Mouse (Mus musculus): ENCODE data around the gene Ssbp2. TPM values are rescaled to one million over a fixed set of nuclear protein-coding genes. Genes with fewer than 3 reads are reported as not detected.

Gene Ssbp2
- polyA plus RNA-seq, 1 experiment from 2014 or later: 191 TPM

DNA sequence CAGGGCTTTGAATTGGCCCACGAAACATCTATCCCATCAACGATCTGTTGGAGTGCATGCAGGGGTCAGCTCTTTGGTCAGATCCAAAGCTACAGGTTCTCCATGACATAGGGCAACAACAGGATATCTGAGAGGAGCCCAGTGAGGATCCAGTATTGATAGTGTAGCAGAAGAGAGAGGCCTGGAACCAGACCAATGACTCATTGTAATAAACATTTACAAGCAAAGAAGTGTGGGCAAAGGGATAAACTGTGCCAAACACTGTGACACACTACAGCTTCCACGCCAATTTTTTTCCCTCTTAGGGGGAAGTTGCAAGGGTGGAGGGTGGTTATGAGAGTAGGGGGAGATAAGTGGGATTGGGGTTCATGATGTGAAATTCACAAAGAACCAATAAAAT is 264.1 kb downstream of the Ssbp2 start:
- H3K9ac ChIP-seq: no peak overlapping the region
- no peak overlapping the region for H3K4me2 ChIP-seq
- no peak overlapping the region for H3K4me3 ChIP-seq (replicated peaks)
- H3K27ac ChIP-seq: no peak overlapping the region
- H3K4me1 ChIP-seq: no peaks in the 10 kb centered on the region
- ATAC-seq (ENCODE audit: low FRiP score): no peak
- no peaks in the 10 kb centered on the region for H3K27me3 ChIP-seq
- no peaks in the 10 kb centered on the region for H3K9me3 ChIP-seq
- WGBS: 90% methylated on average over 3 of the region's 3 CpGs
- no peaks in the 10 kb centered on the region for H3K36me3 ChIP-seq (replicated peaks)

DNA sequence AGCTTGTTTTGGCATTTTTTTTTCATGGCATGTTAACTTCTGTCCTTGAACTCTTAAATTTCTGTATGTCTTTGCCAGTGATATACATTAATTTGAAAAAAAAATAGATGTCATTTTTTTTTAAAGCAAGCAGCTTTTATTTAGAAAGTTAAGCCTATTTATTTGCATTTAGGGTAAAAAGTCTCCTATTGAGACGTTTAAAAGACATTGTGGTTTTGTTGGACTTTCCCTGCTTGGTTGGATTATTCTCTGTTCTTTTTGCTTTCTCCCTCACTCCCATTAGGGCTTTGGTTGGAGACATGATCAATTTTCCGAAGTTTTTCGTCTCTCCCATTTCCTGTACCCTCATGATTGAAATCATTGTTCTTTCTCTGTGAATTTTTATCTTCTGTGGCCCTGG is 265.0 kb downstream of the Ssbp2 start:
- H3K4me1 ChIP-seq: no peaks in the 10 kb centered on the region
- 71% methylated on average over 3 of the region's 3 CpGs for WGBS

DNA sequence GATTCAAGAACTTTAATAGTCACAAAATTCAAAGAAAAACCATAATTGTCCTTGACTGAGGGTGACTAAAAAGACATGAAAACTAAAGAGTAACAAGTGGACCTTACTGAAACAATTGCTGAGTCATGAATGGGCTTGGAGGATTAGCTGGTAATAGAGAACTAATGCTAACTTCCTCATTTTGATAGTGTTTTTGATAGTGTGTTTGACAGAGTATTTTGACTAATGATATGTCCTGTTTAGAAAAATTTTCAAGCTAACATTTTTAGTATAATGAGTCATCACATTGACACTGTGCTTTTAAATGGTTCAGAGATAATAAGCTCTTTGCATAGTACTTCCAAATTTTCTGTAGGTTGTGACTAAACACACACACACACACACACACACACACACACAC is 267.8 kb downstream of the Ssbp2 start:
- Histone ChIP-seq H3K4me3 (replicated peaks) (no peak overlapping the region), H3K27me3 (no peaks in the 10 kb centered on the region), H3K4me2 (no peak overlapping the region), H3K36me3 (replicated peaks) (no peaks in the 10 kb centered on the region), H3K9me3 (no peaks in the 10 kb centered on the region), H3K9ac (no peak overlapping the region), H3K4me1 (no peaks in the 10 kb centered on the region), H3K27ac (no peak overlapping the region)
- no peak for ATAC-seq (ENCODE audit: low FRiP score)

More for the DNA sequence above, 265.0 kb downstream of the Ssbp2 start:
- H3K36me3 ChIP-seq (replicated peaks): no peaks in the 10 kb centered on the region
- no peaks in the 10 kb centered on the region for H3K9me3 ChIP-seq
- ATAC-seq (ENCODE audit: low FRiP score): no peak
- H3K9ac ChIP-seq: no peak overlapping the region
- no peak overlapping the region for H3K4me2 ChIP-seq
- no peaks in the 10 kb centered on the region for H3K27me3 ChIP-seq
- H3K4me3 ChIP-seq (replicated peaks): no peak overlapping the region
- H3K27ac ChIP-seq: no peak overlapping the region

- Histone ChIP-seq H3K36me3 (replicated peaks) (no peaks in the 10 kb centered on the region), H3K4me1 (peaks cover 9% of the 10 kb centered on the region), H3K4me2 (no peak overlapping the region), H3K4me3 (replicated peaks) (no peak overlapping the region), H3K27me3 (peaks cover 18% of the 10 kb centered on the region), H3K27ac (no peak overlapping the region), H3K9me3 (no peaks in the 10 kb centered on the region), H3K9ac (no peak overlapping the region)
- 85% methylated on average over 1 of the region's 1 CpGs for WGBS
- no peak for ATAC-seq (ENCODE audit: low FRiP score)
Measured at GRCm38 (mm10) chr13:91737191-91737590, 277.1 kb downstream of the Ssbp2 start.

GRCm38 (mm10) chr13:91740851-91741250 is 280.8 kb downstream of the Ssbp2 start:
- Histone ChIP-seq H3K9me3 (no peaks in the 10 kb centered on the region), H3K9ac (no peak overlapping the region), H3K4me3 (replicated peaks) (peak overlapping the region; percentile 42), H3K36me3 (replicated peaks) (no peaks in the 10 kb centered on the region), H3K27me3 (peaks cover 20% of the 10 kb centered on the region), H3K4me1 (peaks cover 9% of the 10 kb centered on the region), H3K4me2 (peak overlapping the region; percentile 81), H3K27ac (no peak overlapping the region)
- 75% methylated on average over 6 of the region's 6 CpGs for WGBS
- no peak for ATAC-seq (ENCODE audit: low FRiP score)

DNA sequence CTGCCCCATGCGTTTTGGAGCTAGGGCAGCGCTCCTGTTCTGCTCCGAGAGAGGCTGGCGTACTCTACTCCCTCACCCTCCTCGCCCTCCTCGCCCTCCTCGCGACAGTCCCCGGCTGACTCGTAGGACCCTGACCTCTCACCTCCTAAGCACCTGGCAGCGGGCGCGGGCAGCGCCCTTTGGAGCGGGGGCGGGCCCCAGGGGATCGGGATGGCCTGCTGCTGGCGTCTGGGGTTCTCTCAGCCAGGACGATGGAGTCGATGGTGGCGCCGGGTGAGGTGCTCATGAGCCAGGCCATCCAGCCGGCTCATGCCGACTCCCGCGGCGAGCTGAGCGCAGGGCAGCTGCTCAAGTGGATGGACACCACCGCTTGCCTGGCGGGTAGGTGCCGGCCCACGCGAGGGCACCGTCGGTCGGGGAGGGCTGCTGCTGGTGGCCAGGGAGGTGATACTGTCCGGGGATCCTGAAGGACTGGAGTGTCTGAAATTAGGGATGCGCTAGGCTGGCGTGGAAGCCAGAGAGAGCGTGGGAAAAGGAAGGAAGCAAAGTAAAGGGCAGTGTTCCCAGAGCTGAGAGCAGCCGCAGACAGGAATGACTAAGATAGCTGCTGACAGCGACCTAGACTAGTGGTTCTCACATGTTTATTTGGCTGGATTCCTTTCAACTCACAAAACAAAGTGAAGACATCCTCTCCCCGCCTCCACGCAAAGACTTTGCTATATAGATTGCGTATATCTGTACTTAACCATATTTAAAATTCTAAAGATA is 281.4 kb downstream of the Ssbp2 start, which contains the start of gene Acot12:
Gene Acot12, plus strand, starts transcription at position 233 of the 768 bp plus-strand sequence.
- ATAC-seq (ENCODE audit: low FRiP score): peak; percentile 74; the same call in 1 of the 2 replicates
- Histone ChIP-seq H3K9me3 (no peaks in the 10 kb centered on the region), H3K27ac (no peak within 1 kb of the TSS), H3K4me2 (peak within 1 kb of the TSS; percentile 81), H3K4me1 (peaks cover 9% of the 10 kb centered on the region), H3K4me3 (replicated peaks) (peak within 1 kb of the TSS; percentile 42), H3K9ac (peak within 1 kb of the TSS; percentile 61), H3K36me3 (replicated peaks) (no peaks in the 10 kb centered on the region), H3K27me3 (peaks cover 20% of the 10 kb centered on the region)
- WGBS: 9% methylated on average over 45 of the region's 45 CpGs

DNA sequence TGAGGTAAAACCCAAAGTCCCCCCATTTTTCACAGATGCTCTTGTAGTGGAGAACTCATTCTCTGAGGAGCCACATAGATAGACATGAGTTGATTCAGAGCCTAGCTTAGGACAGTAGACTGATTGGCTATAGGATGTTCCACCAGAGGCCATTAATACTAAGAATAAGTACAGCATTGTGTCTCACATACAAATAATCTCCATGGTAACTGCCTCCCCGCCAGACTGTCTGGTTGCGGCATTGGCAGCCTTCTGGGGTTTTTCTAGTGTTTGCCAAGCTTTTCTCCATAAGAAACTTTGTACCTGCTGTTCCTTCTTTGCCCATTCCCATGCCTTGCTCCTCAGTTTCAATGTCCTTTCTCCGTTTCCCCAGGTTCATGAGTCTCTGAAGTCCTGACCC is 283.1 kb downstream of the Ssbp2 start:
- Histone ChIP-seq H3K4me2 (no peak overlapping the region), H3K27ac (no peak overlapping the region), H3K9ac (no peak overlapping the region), H3K4me3 (replicated peaks) (no peak overlapping the region), H3K9me3 (no peaks in the 10 kb centered on the region), H3K27me3 (peaks cover 20% of the 10 kb centered on the region), H3K36me3 (replicated peaks) (no peaks in the 10 kb centered on the region), H3K4me1 (peaks cover 9% of the 10 kb centered on the region)
- ATAC-seq (ENCODE audit: low FRiP score): no peak
- 89% methylated on average over 3 of the region's 3 CpGs for WGBS

DNA sequence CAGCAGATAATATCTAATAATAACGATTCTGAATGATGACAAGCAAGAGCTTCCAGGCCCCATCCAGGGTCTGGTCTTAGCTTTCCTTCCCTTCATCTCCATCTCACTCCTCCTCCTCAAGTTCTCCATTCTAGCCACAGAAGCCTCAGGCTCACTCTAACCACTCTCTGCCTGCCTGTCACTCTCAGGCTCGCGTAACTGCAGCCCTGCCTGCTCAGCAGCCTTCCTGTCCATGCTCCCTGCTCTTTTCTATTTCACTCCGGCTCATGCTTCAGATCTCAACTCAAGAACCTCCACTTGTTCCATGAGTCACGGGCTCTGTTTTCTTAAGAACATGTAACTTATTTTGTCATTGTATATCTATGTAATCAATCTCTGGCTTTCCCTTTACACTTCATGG is 286.4 kb downstream of the Ssbp2 start:
- Histone ChIP-seq H3K4me2 (no peak overlapping the region), H3K4me1 (peaks cover 4% of the 10 kb centered on the region; the same call in 1 of the 2 replicates), H3K9ac (no peak overlapping the region), H3K27ac (no peak overlapping the region), H3K9me3 (no peaks in the 10 kb centered on the region), H3K27me3 (peaks cover 8% of the 10 kb centered on the region), H3K36me3 (replicated peaks) (no peaks in the 10 kb centered on the region), H3K4me3 (replicated peaks) (no peak overlapping the region)
- no peak for ATAC-seq (ENCODE audit: low FRiP score)
- 92% methylated on average over 5 of the region's 5 CpGs for WGBS

- Histone ChIP-seq H3K27ac (no peak overlapping the region), H3K4me3 (replicated peaks) (no peak overlapping the region), H3K36me3 (replicated peaks) (no peaks in the 10 kb centered on the region), H3K4me1 (no peaks in the 10 kb centered on the region), H3K4me2 (no peak overlapping the region), H3K27me3 (no peaks in the 10 kb centered on the region), H3K9ac (no peak overlapping the region), H3K9me3 (no peaks in the 10 kb centered on the region)
- no peak for ATAC-seq (ENCODE audit: low FRiP score)
- 90% methylated on average over 2 of the region's 2 CpGs for WGBS
Measured at GRCm38 (mm10) chr13:91748401-91748800, 288.3 kb downstream of the Ssbp2 start.

DNA sequence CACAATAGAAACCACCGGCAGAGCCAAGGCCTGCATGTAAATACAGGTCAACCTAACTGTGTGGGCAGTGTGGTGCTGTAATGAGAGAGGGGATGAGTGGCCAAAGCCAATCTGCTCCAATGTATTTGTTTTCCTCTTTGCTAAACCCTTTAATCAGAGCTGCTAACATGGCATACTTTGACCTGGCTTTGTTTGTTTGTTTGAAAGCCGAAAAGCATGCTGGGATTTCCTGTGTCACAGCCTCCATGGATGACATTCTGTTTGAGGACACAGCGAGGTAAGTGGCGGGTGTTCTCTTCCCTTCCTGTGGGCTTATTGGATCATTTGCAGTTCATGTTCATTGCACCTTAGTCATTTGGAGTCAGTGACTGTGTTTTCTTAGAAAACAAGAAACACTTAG is 289.9 kb downstream of the Ssbp2 start:
- WGBS: 91% methylated on average over 4 of the region's 4 CpGs
- H3K9me3 ChIP-seq: no peaks in the 10 kb centered on the region
- ATAC-seq (ENCODE audit: low FRiP score): no peak

More for the DNA sequence above, 289.9 kb downstream of the Ssbp2 start:
- Histone ChIP-seq H3K27me3 (no peaks in the 10 kb centered on the region), H3K27ac (no peak overlapping the region), H3K4me1 (no peaks in the 10 kb centered on the region), H3K9ac (no peak overlapping the region), H3K36me3 (replicated peaks) (no peaks in the 10 kb centered on the region), H3K4me3 (replicated peaks) (no peak overlapping the region), H3K4me2 (no peak overlapping the region)

Small RNAs within 50 kb of the gene (microRNA-seq; reads per million reads assigned to microRNA genes)
- not detected for gene Gm27656

Other genes with a start within 250 kb of the Ssbp2 start
- gene Atg10, start 236.3 kb upstream of the Ssbp2 start, polyA plus RNA-seq (2016; fragmentation: Nextera tagmentation; extraction: Ambion mirVana): 15.3 and 16.0 TPM in 2 replicates

Measured in forebrain, embryonic 12.5 days (tissue).